22 mouse cellular contexts compared by ENCODE assay signal in the genomic region with DNA sequence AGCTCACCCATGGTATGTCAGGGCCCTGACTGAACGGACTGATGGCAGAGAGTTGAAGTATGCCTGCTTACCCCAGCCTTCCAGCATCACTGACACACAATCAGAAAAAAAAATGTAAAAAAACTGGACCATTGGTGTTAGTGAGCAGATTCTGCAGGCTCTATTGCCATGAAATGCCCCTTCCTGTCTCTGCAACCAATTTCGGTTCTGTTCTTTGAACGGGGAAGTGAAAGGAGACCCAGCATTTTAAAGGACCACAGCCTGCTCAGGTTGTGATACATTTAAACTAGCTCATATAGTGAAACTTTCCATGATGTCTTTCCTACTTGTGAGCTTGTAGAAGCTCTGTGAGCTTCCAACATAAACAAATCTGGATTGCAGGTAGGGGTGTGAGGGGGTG.
DNase-seq lines count a peak whose midpoint lies in the region; ATAC-seq and TF ChIP-seq lines count a peak whose summit lies in the region.
"Had no signal": no experiment of that assay in that cellular context is flagged by ENCODE, and none has a peak within 500 bp of the region (broad histone marks: within the 10 kb centered on the region; RNA-seq: fewer than 3 reads in every experiment).

No protein-coding gene starts in this region.

- no peaks in the 10 kb centered on the region for H3K27me3 ChIP-seq in CH12.LX (replicated peaks)
- H3K27me3 ChIP-seq: embryonic facial prominence, embryonic 12.5 days; forebrain, embryonic 13.5 days; forebrain, embryonic 15.5 days had no signal

- peaks cover 5 to 58% of the 10 kb centered on the region in 2 experiments; a peak in 3 of 4 replicates for H3K4me1 ChIP-seq in CH12.LX (ENCODE audit: control insufficient read depth in 1 of 2, insufficient read depth in 2 of 2)
- H3K4me1 ChIP-seq: embryonic facial prominence, embryonic 10.5 days; embryonic facial prominence, embryonic 12.5 days; forebrain, embryonic 13.5 days; forebrain, embryonic 15.5 days had no signal

- dilution Hi-C loops in CH12.LX (cut with MboI; ENCODE audit: extremely low pct_ligation_motif_present, extremely low pct_unique_long_range_greater_than_20kb, low sequenced_read_pairs), result no loop called here

- TF ChIP-seq EP300 in CH12.LX (IDR thresholded peaks at IDR 0.05; ENCODE audit: low read length), result peak; percentile 89

- peak overlapping the region; percentile 85 for H3K4me2 ChIP-seq in CH12.LX (ENCODE audit: insufficient read depth, low read depth, poor library complexity, severe bottlenecking)
- H3K4me2 ChIP-seq: embryonic facial prominence, embryonic 12.5 days; forebrain, embryonic 13.5 days; forebrain, embryonic 15.5 days had no signal

- H3K36me3 ChIP-seq in CH12.LX (replicated peaks in 1 of 2; ENCODE audit: control insufficient read depth in 1 of 2, insufficient read depth in 1 of 2, low read length in 1 of 2), result no peaks in the 10 kb centered on the region
- H3K36me3 ChIP-seq: embryonic facial prominence, embryonic 10.5 days; embryonic facial prominence, embryonic 12.5 days; forebrain, embryonic 15.5 days had no signal

- in situ Hi-C loops in CH12.LX (cut with MboI; ENCODE audit: low pct_ligation_motif_present, low pct_unique_long_range_greater_than_20kb, low sequenced_read_pairs), result no loop called here

- TF ChIP-seq RAD21 in CH12.LX (IDR thresholded peaks at IDR 0.05; ENCODE audit: low read depth, low read length), result no peak

- TF ChIP-seq CTCF in CH12.LX (conservative IDR thresholded peaks at IDR 0.05 in 1 of 2, IDR thresholded peaks at IDR 0.05 in 1 of 2; ENCODE audit: low read depth in 2 of 2, low read length in 2 of 2), result no peak

- peak; percentile 53 for DNase-seq in CH12.LX (ENCODE audit: extremely low read depth)
- no peak for DNase-seq in frontal cortex, postnatal 14 days (ENCODE audit: low spot score in 2 of 2)
- DNase-seq in spleen, postnatal 14 days (ENCODE audit: low spot score in 2 of 2), result no peak
- DNase-seq: adrenal gland, adult 2 months; adrenal gland, postnatal 10 days; adrenal gland, postnatal 25 days; B cell, adult 2 months; cerebellum, adult 11 months; cerebellum, adult 18-20 months; cerebellum, adult 8-10 months; cerebellum, adult 9-11 months; cerebellum, postnatal 14 days; cerebellum, postnatal 36 days; forebrain, postnatal 0 days had no signal

- H3K4me3 ChIP-seq in CH12.LX (replicated peaks in 1 of 3; ENCODE audit: low read depth in 2 of 3, low read length in 2 of 3, poor library complexity in 1 of 3), result no peak overlapping the region
- H3K4me3 ChIP-seq: embryonic facial prominence, embryonic 10.5 days; embryonic facial prominence, embryonic 12.5 days; forebrain, embryonic 13.5 days; forebrain, embryonic 15.5 days had no signal

- TF ChIP-seq POLR2A in CH12.LX (IDR thresholded peaks at IDR 0.05; ENCODE audit: low read depth, low read length), result no peak

- no peaks in the 10 kb centered on the region for H3K9me3 ChIP-seq in CH12.LX (replicated peaks; ENCODE audit: low read length)
- H3K9me3 ChIP-seq: embryonic facial prominence, embryonic 10.5 days; embryonic facial prominence, embryonic 12.5 days; forebrain, embryonic 13.5 days; forebrain, embryonic 15.5 days had no signal

- ATAC-seq in granulocyte monocyte progenitor cell, adult 5-6 weeks (replicated peaks; ENCODE audit: poor library complexity, severe bottlenecking), result peak; percentile 80
- ATAC-seq in megakaryocyte progenitor cell, adult 5-6 weeks (replicated peaks; ENCODE audit: poor library complexity), result peak; percentile 72
- no peak for ATAC-seq in frontal cortex, adult (ENCODE audit: low TSS enrichment)
- ATAC-seq: CD4-positive, CD25-positive, alpha-beta regulatory T cell, adult 4 months; forebrain, embryonic 13.5 days; forebrain, embryonic 15.5 days; forebrain, postnatal 0 days had no signal

- H3K79me2 ChIP-seq in CH12.LX (replicated peaks; ENCODE audit: control insufficient read depth, extremely low read depth, insufficient read depth, poor library complexity, severe bottlenecking), result no peaks in the 10 kb centered on the region

- H3K9ac ChIP-seq in CH12.LX (ENCODE audit: insufficient read depth, low read depth), result no peak overlapping the region
- H3K9ac ChIP-seq: embryonic facial prominence, embryonic 12.5 days; forebrain, embryonic 13.5 days; forebrain, embryonic 15.5 days; forebrain, postnatal 0 days had no signal

- H3K27ac ChIP-seq in CH12.LX (ENCODE audit: insufficient read depth, low read depth), result no peak overlapping the region
- H3K27ac ChIP-seq: embryonic facial prominence, embryonic 10.5 days; embryonic facial prominence, embryonic 12.5 days; forebrain, embryonic 13.5 days; forebrain, embryonic 15.5 days had no signal

TF ChIP-seq in CH12.LX, 34 proteins besides CTCF, POLR2A, EP300 and RAD21:
- TF ChIP-seq MAX (IDR thresholded peaks at IDR 0.05; ENCODE audit: low read length) (no peak), JUN (IDR thresholded peaks at IDR 0.05; ENCODE audit: insufficient read depth, low read depth, low read length) (peak; percentile 32; the same call in 1 of the 2 replicates), TBP (conservative IDR thresholded peaks at IDR 0.05; ENCODE audit: low read depth, low read length) (no peak), TCF12 (IDR thresholded peaks at IDR 0.05; ENCODE audit: low read depth, low read length) (0 out of 2 replicates have a peak, but pooled peaks have one; percentile 11), E2F4 (IDR thresholded peaks at IDR 0.05; ENCODE audit: insufficient replicate concordance, low read depth, low read length) (0 out of 2 replicates have a peak, but pooled peaks have one; percentile 22), CHD2 (IDR thresholded peaks at IDR 0.05; ENCODE audit: low read length) (peak; percentile 26; the same call in 1 of the 2 replicates), ZMIZ1 (IDR thresholded peaks at IDR 0.05; ENCODE audit: low read depth, low read length) (0 out of 2 replicates have a peak, but pooled peaks have one; percentile 39), IRF4 (IDR thresholded peaks at IDR 0.05; ENCODE audit: low read depth, low read length) (peak; percentile 88), ZNF384 (IDR thresholded peaks at IDR 0.05; ENCODE audit: low read depth, low read length) (peak; percentile 83), RCOR1 (conservative IDR thresholded peaks at IDR 0.05; ENCODE audit: low read depth, low read length) (no peak), KAT2A (IDR thresholded peaks at IDR 0.05; ENCODE audit: insufficient replicate concordance, low read length) (no peak), ELF1 (IDR thresholded peaks at IDR 0.05; ENCODE audit: low read depth, low read length) (0 out of 2 replicates have a peak, but pooled peaks have one; percentile 28), MEF2A (IDR thresholded peaks at IDR 0.05; ENCODE audit: borderline replicate concordance, low read depth, low read length) (0 out of 2 replicates have a peak, but pooled peaks have one; percentile 37), UBTF (IDR thresholded peaks at IDR 0.05; ENCODE audit: low read depth, low read length) (peak; percentile 52; the same call in 1 of the 2 replicates), MAFK (IDR thresholded peaks at IDR 0.05; ENCODE audit: insufficient replicate concordance, low read length) (peak; percentile 39; the same call in 1 of the 2 replicates)
